Mouse (Mus musculus): ENCODE measurements around the gene Tasp1.

- no peak for TF ChIP-seq POLR2A (IDR thresholded peaks at IDR 0.05; ENCODE audit: extremely low read depth, insufficient read depth, low read length)
- no peak for TF ChIP-seq CTCF (IDR thresholded peaks at IDR 0.05; ENCODE audit: low read depth, low read length)
These were observed 249.3 kb downstream of the Tasp1 start for GRCm38 (mm10) chr2:139817275-139817674.

Data from liver, adult 2 months (tissue).